Mouse (Mus musculus): ENCODE data around the gene Tmem88b.

DNA sequence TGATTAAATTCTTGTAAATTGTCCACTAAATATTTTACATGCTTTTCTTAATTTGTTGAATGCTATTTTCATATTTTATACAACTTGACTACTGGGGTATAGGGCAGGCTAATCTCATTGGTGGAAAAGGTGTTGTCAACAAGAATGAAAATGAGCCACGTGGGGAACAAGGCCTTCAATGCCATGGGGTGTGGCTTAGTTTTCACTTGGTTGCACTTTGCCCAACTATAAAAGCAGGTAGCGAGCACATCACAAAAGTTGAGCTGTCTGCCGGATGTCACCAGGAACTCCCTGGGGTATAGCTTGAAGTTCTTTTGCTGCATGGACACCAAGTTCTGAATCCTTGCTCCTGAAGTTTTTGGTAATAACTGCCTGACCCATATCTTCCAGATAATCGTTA lies 31.9 kb upstream of the Tmem88b start:
- no peak for TF ChIP-seq CTCF (conservative IDR thresholded peaks at IDR 0.05; ENCODE audit: low read length)
- TF ChIP-seq POU5F1 (IDR thresholded peaks at IDR 0.05; ENCODE audit: borderline replicate concordance, low read length) = no peak
- no peak for TF ChIP-seq NANOG (IDR thresholded peaks at IDR 0.05; ENCODE audit: borderline replicate concordance, low read length)

All from E14TG2a.4 (cell line).